Mouse (Mus musculus) skeletal muscle tissue, postnatal 0 days (tissue): Measurements from ENCODE around the gene Olfr370. TPM values are rescaled to one million over a fixed set of nuclear protein-coding genes. Genes with fewer than 3 reads are reported as not detected.

Source experiments
- polyA plus RNA-seq: library from polyadenylated mRNA; unstranded; fragments of >200 nt; fragmentation: Nextera tagmentation; extraction: Ambion mirVana; gene quantifications from 2 replicates; pipeline ENCODE4 v1.2.1, GENCODE M21; 2015

The Olfr370 gene
- polyA plus RNA-seq = not detected in 2 replicates

DNA sequence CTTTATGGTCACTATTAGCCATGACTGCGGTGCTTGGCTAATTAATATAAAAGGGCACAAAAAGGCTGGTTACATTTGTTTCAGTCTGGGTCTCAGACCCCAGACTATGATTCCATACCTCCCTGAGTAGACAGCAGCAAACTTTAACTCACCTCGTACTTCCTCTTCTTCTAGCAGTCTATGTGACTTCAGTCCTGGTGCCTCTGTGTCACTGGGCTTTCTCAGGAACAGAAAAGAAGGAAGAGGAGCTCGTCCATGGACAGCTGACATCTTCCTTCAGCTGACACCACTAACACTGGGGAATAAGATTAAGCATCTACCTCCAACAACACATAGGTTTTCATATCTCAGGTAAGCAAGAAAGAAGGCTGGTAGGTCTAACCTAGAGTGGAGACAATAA, at the start of gene Olfr370:
TSS of gene Olfr370 (plus strand) at position 45 of the 400 bp plus-strand sequence.

DNA sequence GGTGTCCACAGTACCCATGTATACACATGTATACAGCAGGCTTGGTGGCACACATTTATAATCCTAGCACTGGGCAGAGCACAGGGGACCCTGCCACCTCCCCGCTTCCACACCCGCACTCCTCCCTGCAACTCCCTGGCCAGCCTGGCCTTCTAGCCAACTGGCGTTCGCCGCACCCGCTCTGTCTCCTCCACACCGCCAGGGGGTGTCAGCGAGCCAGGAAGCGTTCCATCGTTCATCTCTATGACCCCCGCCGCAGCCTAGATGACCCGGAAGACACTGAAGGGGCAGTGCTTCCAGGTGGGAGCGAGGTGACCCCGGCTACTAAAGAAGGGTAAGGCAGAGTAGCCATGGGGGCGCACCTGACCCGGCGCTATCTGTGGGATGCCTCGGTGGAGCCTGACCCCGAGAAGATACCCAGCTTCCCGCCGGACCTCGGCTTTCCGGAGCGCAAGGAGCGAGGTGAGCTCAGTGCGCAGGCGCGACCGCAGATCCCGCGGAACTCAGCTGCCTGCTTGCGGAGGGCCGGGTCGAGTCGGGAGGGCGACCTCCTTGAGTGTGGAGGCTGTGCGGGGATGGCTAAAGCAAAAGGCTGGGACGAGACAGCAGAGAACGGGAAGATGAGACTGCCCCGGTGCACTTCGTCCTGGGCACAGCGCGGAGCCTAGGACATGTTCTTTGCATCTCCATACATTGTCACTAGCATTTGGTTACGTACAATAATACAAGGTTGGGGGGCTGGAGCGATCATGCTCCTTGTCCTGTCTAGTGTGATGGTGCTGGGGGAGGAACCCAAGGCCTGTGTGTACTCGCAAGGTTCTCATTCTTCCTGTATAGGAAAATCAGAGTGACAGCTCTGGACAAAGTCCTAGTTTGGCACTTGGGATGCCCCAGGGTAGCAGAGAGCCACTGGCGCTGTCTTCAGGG, 31.2 kb downstream of the Olfr370 start, which contains the start of gene Ndufb7:
TSS of gene Ndufb7 (plus strand) at position 203 of the 927 bp plus-strand sequence.

Other genes starting within 250 kb of the Olfr370 start
- gene Ucp1, start 245.4 kb upstream of the Olfr370 start, polyA plus RNA-seq = 0.16 TPM in 1 of 2 replicates, not detected in the other
- gene Elmod2, start 203.3 kb upstream of the Olfr370 start, polyA plus RNA-seq = 5.0 and 5.8 TPM in 2 replicates
- gene Mgat4d, start 187.3 kb upstream of the Olfr370 start, polyA plus RNA-seq = not detected in 2 replicates
- gene Clgn, start 145.9 kb upstream of the Olfr370 start, polyA plus RNA-seq = not detected in 2 replicates
- 54.2 and 62.0 TPM in 2 replicates for gene Scoc, start 77.4 kb upstream of the Olfr370 start, polyA plus RNA-seq
- gene Ndufb7, start 30.9 kb downstream of the Olfr370 start, polyA plus RNA-seq = 696 and 775 TPM in 2 replicates
- gene Tecr, start 72.2 kb downstream of the Olfr370 start, polyA plus RNA-seq = 252 and 262 TPM in 2 replicates
- 20.7 and 22.4 TPM in 2 replicates for gene Dnajb1, start 72.4 kb downstream of the Olfr370 start, polyA plus RNA-seq
- gene Gipc1, start 116.9 kb downstream of the Olfr370 start, polyA plus RNA-seq = 72.1 and 81.6 TPM in 2 replicates
- 0.15 and 0.21 TPM in 2 replicates for gene Ptger1, start 130.9 kb downstream of the Olfr370 start, polyA plus RNA-seq
- 16.1 and 17.8 TPM in 2 replicates for gene Pkn1, start 163.4 kb downstream of the Olfr370 start, polyA plus RNA-seq
- gene Ddx39, start 179.4 kb downstream of the Olfr370 start, polyA plus RNA-seq = 38.8 and 42.0 TPM in 2 replicates
- gene Adgre5, start 205.5 kb downstream of the Olfr370 start, polyA plus RNA-seq = 42.7 and 50.2 TPM in 2 replicates